Mouse (Mus musculus): ENCODE measurements around the gene Pygo1.

The Pygo1 gene

DNA sequence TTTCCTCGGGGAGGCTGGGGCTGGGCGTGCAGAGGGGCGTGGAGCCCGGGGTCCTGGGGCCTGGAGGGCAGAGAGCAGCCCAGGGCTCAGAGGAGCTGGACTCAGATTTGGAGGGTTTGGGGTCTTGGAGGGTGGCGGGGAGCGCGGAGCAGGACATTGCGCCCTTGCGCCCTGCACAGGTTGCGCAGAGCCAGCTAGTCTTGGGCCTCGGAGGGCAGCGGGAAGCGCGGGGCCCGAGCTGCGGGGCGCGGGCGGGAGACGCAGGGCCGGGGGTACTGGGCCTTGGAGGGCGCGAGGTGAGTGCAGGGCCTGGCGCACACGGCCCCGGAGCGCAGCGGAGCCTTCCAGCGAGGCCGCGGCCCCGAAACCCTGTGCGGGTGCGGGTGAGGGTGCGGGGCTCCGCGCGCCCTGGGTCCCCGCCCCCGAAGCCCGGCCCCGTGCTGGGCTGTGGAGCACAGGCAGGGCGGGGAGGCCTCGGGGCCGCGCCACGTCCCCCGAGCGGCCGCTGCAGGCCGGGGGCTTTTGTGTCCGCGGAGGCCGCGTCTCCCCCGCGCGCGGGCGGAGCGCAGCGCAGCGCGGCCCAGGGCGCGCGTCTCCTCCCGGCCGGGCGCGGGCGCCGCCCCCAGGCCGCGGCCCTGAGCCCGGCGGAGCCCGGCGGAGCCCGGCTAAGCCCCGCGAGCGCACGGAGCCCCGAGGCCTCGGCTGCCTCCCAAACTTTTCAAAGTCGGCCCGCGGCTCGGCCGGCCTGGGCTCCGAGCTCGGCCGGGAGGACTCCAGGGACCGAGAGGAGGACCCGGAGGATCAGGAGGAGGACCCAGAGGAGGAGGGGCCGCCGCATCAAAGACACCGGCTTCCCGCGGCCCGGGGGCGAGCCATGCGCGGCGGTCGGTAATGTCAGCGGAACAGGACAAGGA, at the start of gene Pygo1:
Gene Pygo1, plus strand, starts transcription at position 625 of the 914 bp plus-strand sequence.
- DNase-seq (ENCODE audit: extremely low spot score): peak; percentile 79

DNA sequence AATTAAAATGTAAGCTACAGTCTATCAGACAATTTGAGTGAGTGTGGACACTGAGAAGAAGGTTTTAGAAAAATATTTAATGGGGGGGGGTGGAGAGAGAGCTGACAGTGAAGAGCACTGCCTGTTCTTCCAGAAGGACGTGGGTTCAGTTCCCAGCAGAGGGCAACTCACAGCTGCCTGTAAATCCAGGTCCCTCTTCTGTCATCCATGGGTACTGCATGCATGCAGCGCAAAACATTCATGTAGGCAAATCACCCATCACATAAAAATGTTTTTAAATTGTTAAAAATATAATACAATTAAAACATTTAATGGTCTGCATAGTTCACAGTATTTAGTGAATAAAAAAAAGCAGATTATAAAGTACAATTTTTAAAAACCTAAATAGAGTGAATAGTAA, 49.6 kb upstream of the Pygo1 start:
- DNase-seq (ENCODE audit: extremely low spot score): no peak

DNA sequence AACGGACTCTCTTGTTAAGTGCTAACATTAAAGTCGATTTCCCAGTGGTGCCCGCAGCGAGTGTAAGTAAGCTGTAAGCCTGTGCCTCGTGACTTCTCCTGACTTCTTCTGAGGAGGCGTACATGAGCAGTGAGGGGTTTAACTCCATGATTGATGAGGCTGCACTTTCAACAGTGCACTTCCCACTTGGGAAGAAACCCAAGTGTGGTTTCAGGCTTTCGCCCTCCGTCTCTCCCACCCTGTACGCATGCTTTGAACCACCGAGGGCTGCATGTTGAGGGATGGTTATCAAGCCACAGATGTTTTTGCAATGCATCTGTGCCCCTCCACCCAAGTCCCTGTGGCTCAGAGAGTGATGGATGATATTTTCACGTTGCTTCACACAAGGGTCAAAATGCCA, 47.5 kb upstream of the Pygo1 start:
- peak; percentile 68 for DNase-seq (ENCODE audit: extremely low spot score)

DNA sequence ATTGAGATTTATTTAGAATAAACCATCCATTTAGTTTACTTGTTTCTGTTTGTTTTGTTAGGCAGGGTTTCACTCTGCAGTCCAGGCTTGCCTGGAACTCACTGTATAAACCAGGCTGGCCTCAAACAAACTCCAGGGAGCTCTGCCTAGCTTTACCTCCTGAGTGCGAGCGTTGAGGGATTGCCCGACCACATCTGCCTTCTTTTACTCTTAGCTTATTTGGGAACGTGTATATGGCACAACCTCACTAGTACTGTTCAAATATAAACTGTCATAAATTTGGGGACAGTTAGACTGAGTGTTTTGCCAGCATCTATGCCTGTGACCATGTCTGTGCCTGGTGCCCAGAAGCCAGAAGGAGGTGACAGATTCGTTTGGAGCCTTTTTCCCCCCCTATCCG, 46.8 kb upstream of the Pygo1 start:
- DNase-seq (ENCODE audit: extremely low spot score): no peak

DNA sequence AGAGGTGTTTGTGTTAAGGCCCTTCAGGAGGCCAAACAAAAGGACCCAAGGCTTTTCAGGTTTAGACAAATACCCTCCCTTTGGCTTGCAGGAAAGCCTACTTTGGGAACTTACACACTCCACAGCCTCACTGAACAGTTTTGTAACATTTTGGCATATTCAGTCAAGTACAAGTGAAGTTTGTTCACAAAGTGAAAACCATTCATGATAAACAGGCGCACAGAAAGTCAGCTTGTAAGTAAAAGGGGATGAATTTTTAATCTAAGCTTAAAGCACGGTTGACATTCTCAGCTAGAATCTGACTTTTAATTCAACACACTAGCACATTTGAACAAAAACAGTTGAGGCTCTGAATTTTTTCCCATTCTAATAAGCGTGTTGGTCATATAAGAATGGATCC, 45.8 kb upstream of the Pygo1 start:
- DNase-seq (ENCODE audit: extremely low spot score): no peak

DNA sequence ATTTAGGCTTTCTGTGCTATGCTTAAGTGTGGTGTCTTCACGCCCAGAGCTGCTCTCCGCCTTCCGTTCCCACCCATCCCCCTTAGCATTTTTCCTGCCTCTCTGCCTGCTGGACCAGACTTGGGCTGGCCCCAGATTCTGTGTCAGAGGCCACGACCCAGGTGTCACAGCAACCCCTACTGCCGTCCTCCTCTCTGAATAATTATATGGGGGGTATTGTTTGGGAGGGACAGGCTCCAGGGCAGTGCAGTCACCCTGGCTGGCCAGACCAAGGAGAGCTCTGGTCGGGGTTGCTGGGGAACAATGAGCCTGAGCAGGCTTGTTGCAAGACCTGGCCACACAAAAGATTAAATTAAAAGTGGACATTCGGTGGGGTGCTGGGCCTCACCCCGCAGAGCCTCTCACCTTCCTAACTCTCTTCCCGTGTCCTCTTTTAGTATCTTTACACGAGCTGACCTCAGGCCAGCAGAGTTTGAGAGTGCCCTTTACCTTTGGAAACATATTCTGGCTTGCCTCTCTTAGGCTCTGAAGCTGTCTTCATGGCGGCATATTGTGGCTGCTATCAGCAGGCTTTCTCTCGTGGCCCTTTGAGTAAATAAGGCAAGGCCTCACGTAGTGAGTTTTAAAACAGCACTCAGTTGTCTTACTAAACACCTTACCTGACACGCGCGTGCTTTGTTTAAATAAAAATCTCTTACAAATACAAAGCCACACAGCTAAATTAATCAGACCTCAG, 45.1 kb upstream of the Pygo1 start:
- peak; percentile 93 for DNase-seq (ENCODE audit: extremely low spot score)

DNA sequence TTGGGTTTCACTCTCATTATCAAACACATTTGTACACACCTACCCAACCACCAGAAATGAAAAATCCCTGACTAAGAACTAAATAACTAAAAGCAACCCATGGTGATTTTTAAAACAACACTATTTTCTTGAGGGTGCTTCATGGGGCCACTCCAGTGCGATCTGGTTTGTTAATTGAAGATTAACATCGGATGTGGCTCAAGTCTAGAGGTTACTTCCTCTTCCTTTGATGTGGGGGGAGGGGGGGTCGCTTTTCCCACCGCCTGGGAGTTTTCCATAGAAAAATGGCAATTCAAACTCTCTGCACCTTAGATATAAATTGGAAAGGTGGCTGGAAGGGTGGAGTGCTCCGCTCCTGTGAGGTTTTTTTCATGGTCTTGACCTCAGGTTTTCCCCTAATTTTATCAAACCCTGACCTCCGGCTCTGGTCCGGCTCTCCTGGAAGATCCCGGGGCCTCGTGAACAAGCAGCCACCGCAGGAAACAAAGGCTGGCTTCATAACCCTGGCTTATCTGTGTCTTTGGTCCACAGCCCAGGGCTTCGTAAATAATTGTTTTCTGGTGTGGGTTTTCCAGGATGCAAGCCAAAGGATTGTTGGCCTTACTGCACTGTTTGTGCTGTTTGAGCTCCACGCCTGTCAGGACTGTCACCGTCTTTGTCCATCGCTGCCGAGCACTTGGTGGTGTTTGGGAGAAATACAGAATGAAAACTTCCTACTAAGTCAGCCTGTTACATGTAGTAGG, 44.2 kb upstream of the Pygo1 start:
- DNase-seq (ENCODE audit: extremely low spot score): peak; percentile 56

DNA sequence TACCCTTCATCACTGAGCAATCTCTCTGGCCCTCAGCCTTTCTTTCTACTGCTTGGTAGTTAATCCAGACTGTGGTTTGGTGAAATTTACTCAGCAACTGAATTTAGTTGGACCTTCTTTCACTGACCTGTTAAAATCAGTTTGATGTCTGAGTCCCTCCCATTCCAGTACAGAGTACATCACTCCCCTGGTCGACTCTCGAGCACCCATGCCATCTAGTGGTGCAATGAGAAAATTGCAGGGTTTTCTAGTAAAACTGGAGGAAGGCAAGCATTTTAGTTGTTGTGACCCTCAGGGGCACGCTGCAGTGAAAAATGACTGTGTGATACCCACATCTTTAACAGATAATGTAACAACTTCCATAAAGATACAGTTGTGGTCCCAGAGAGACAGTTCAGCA, 41.5 kb upstream of the Pygo1 start:
- peak; percentile 72 for DNase-seq (ENCODE audit: extremely low spot score)

DNA sequence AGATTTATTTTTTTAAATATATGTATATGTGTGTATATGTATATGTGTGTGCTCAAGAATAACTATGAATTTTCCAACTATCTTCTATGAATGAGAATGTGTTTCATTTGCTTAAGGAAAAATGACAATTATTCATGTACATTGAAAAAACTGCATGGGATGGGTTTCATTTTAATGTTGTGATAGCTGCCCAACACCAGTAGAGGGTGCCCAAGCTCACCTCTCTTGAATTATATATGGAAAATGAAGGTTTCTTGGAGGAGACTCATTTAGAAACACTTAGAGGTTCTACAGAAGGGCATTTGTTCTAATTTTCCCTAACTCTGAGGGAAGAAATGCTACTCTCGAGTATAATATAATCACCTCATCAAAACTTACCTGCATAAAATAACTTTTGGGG, 35.7 kb upstream of the Pygo1 start:
- DNase-seq (ENCODE audit: extremely low spot score): no peak

DNA sequence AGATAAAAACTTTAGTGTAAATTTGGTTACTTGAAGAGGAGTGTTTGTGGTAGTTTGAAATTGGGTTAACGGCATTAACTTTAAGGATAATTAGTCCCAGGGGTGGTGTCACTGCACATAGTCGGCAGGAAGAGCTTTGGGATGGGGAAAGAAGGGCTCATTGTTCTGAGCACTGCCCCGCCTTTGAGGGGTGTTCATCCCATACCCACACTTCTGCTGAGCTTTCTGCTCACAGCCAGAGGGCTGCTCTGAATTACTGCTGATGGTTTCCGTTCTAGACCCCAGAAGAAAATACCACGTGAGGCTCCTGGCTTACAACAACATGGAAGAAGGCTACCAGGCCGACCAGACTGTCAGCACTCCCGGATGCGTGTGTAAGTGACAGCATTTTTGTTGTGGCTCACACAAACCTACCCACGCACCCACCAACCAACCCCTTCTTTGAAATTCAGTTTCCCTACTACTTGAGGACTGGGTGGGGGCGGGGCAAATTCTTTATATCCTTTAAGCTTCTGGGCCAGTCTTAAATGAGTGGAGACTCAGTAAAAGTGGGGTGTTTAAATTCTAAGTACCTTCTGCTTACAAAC, 34.9 kb upstream of the Pygo1 start:
- DNase-seq (ENCODE audit: extremely low spot score): no peak

DNA sequence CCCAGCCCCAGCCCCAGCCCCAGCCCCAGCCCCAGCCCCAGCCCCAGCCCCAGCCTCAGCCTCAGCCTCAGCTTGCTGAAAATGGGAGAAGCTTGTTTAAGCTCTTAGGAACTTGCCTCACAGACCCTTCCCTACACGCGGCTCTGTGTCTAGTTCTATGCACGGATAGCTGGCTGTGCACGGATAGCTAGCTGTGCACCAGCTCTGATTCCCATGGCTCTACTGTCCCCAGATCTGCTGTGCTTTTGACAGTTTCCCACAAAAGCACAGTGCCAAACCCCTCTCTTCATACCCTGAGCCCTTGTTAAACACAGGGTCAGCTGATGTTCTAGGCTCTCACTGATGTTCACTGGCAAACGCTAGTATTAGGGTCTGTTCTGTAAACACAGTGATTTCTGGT, 32.7 kb upstream of the Pygo1 start:
- DNase-seq (ENCODE audit: extremely low spot score): no peak

DNA sequence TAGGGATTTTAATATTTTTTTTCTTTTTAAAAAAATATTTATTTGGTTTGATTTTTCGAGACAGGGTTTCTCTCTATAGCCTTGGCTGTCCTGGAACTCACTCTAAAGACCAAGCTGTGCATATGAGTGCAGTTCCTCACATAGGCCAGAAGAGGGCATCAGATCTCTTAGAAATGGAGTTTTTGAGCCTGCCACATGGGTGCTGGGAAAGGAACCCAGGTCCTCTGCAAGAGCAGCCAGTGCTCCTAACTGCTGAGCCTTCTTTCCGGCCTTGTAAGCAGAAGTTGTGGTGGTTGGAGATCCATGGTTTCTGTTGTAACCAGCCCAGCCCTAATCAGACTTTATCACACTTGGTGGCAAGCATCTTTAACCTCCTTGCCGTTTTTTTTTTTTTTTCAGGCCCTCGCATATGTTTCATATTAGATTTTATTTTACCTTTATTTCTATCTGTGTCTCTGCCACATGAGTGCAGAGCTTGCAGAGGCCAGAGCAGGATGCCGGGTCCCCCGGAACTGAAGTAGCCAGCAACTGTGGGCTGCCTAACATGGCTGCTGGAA, 30.6 kb upstream of the Pygo1 start:
- no peak for DNase-seq (ENCODE audit: extremely low spot score)

DNA sequence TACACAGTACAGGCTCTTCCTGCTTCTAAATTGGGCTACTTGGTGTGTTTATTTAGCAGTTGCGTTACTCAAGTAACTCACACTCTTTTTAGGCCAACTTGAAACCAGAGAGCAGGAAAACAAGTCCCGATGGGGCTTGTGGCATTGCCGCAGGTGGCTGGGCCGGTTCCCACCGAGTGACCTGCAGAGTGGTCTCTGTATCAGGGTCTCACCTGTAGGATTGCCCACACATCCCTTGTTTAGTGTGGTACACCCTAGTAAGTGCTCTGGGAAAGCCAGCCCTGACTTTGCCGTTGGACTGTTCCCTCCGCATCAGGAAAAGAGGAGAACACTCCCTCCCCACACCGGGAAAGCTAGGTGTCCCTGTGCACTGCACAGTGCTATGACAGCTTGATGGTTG, 23.4 kb upstream of the Pygo1 start:
- DNase-seq (ENCODE audit: extremely low spot score): no peak

DNA sequence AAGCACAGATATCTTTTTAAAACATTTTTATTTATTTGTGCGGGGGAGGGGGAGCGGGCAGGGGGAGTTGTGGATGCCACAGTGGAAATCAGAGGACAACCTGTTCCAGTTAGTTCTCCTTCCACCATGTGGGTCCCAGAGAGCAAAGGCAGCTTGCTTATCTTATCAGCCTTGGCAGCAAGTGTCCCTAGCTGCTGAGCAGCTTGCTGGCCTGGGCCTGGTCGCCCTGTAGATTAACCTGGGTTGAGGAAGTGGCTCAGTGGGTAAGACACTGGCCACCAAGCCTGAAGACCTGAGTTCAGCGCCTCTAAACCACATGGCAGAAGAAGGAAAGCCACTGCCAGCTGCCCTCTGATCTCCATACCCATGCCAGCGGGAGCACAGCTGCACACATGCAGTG, 22.8 kb upstream of the Pygo1 start:
- DNase-seq (ENCODE audit: extremely low spot score): no peak

DNA sequence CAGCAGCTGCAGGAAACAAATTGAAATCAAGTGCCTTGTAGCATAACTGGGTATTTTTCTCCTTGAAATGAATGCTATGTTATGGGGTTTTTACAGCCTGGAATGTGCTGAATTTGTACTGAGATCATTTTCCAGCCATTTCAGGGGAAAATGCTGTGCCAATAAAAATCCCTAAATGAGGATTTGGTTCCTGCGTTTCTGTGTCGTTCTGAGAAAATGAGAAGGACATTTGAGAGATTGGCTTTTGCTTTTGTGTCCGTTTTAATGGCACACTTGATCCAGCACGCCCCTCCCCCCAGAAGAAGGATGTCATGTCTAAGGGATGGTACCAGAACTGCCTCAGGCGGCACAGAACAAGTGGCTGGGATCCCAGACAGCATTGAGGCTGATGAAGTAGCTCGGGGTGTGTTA, 18.7 kb upstream of the Pygo1 start:
- no peak for DNase-seq (ENCODE audit: extremely low spot score)

DNA sequence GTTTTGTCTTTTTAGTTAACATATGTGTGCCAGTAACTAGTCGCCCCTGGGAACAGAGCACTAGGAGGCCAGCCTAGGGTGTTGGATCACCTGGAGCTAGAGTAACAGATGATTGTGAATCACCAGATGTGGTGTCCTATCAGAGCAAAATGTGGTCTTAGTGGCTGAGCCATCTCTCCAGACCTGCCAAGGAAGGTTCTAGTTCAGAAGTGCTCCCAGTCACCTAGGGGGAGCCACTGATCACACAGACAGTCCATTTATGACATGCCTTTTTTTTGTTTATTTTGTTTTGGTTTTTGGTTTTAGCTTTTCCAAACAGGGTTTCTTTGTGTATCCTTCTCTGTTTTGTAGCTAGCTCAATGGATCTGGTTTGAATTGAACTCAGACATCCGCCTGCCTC, 14.1 kb upstream of the Pygo1 start:
- DNase-seq (ENCODE audit: extremely low spot score): no peak

DNA sequence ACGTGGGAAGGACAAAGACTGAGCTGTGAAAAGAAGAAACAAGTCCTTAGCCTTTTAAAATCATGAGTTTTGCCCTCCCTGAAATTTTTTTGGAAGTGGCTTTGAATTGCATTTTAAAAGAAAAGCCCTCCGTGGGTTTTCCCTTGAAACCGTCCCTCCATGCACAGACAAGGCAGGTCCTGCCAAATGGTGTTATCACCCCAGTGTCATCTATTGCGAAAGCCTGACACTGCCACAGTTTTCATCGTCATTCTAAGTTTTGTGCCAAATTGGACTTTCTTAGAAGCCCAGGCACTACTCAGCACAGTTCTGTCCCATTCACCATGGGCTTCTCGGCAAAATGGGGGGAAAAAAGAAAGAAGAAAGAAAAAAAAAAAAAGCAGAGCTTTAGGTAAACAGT, 11.9 kb upstream of the Pygo1 start:
- DNase-seq (ENCODE audit: extremely low spot score): no peak

DNA sequence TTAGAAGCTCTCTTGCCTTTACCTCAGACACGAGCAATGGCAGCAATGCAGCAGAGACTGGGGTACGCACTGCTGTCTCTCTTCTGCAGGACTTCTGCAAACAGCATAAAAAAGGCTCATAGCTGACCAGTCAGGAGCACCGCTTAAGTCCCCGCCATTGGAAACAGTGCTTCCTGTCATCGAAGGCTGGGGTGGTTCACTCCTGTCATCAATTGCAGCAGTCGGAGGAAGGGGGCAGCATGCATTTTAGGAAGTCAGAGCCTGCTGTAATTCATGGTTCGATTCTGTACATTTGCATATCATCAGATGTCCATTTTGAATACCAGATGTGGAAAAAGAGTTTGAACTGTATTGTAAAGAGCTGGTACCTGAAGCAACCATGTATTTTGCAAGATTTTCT, 9.7 kb upstream of the Pygo1 start:
- no peak for DNase-seq (ENCODE audit: extremely low spot score)

DNA sequence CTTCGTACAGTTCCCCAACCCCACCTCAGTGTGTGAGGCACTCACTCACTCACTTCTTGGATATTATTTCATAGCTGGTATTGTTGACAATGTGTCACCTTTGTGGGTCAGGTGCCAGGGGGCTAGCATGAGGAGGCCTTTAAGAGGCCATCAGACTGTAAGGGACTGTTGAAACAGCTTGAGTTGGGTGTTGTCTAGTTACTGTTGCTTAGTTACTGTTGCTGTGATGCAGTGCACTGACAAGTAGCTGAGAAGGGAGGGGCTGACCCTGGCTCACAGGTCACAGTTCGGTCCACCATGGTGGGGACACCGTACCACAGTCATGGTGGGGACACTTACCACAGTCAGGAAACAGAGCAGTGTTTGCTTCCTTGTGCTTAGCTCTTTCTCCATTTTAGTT, 2.4 kb upstream of the Pygo1 start:
- no peak for DNase-seq (ENCODE audit: extremely low spot score)

DNA sequence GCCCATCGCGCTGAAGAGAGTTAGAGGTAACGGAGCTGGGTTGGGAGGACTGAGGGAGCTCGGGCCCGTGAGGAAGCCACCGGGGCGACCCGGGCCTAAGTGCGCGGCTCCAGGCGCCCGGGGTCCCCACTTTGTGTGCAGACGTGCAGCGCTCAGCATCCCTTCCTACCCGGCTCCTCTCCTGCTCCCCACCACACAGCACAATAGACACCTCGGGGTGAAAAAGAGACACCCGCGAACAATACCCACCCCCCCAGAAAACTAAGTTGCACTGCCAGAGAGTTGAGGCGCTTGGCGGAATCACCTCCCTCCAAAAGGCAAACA, 452 bp downstream of the Pygo1 start:
- DNase-seq (ENCODE audit: extremely low spot score): no peak

DNA sequence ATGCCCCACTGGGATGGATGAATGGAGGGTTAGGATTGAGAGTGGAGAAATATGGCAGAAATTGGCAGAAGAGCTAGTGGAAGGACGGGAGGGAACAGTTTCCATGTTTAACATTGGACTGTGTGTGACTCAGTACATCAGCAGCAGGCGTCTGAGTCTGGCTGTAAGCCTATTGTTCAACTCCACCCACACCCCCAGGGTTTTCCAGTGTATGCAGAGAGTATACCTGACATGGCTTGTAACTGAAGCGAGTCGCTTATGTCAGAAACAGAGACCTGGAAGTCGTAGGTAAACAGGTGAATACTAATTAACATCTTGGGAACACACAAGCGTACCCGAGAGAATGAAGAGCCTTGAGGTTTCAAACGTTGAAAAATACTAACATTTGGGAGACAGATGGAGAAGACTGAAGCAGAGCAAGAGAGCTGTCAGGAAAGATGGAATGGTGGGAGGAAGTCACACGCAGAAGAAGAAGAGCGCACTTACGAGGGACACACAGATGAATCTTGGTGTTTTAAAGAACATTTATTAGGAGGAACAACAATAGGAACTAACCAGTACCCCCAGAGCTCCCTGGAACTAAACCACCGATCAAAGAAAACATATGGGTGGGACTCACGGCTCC, 5.8 kb downstream of the Pygo1 start:
- DNase-seq (ENCODE audit: extremely low spot score): no peak

DNA sequence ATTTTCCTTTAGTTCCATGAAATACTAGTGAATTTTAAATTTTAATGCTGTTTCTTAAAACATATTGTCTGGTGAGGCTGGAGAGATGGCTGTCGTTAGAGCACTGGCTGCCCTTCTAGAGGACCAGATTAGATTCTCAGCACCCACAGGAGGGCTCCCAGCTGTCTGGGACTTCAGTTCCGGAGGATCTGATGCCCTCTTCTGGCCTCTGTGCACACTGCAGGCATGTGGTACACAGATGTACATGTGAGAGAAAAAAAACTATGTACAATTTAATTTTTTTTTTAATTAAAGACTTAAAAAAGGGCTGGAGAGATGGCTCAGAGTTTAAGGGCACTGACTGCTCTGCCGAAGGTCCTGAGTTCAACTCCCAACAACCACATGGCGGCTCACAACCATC, 9.9 kb downstream of the Pygo1 start:
- no peak for DNase-seq (ENCODE audit: extremely low spot score)

All from embryo, embryonic 9.5 days (tissue).